8 mouse cellular contexts compared by ENCODE assay signal in genomic region chr8:122347811-122348552, GRCm38 (mm10). TPM values are rescaled to one million over a fixed set of nuclear protein-coding genes. Genes with fewer than 3 reads are reported as not detected.
DNase-seq lines count a peak whose midpoint lies in the region; ATAC-seq and TF ChIP-seq lines count a peak whose summit lies in the region.
"Had no signal": no experiment of that assay in that cellular context is flagged by ENCODE, and none has a peak within 500 bp of the region (broad histone marks: within the 10 kb centered on the region; RNA-seq: fewer than 3 reads in every experiment).

No protein-coding gene starts in this region.

- H3K4me3 ChIP-seq in liver, embryonic 11.5 days (ENCODE audit: low read depth, low read length): no peak overlapping the region
- no peak overlapping the region for H3K4me3 ChIP-seq in liver, postnatal 0 days (ENCODE audit: low read depth, low read length)
- no peak overlapping the region for H3K4me3 ChIP-seq in heart, embryonic 16.5 days (ENCODE audit: low read length)

- WGBS in liver, embryonic 11.5 days: 84% methylated on average over 5 of the region's 5 CpGs
- WGBS in liver, postnatal 0 days (ENCODE audit: insufficient replicate concordance): 64% methylated on average over 5 of the region's 5 CpGs
- WGBS in heart, embryonic 16.5 days: 48% methylated on average over 5 of the region's 5 CpGs

- DNase-seq in liver, embryonic 11.5 days (ENCODE audit: low spot score): no peak
- DNase-seq in liver, postnatal 0 days: no peak
- peak; percentile 88 for DNase-seq in cerebellum, adult 11 months
- DNase-seq in right cerebral cortex, postnatal 14 days: peak; percentile 67
- no peak for DNase-seq in lung, adult 18-20 months
- DNase-seq in kidney, adult 11 months: no peak

- no peaks in the 10 kb centered on the region for H3K36me3 ChIP-seq in liver, embryonic 11.5 days (ENCODE audit: control insufficient read depth, insufficient read depth, low read length)
- H3K36me3 ChIP-seq in liver, postnatal 0 days (replicated peaks; ENCODE audit: insufficient read depth, low read length): no peaks in the 10 kb centered on the region
- no peaks in the 10 kb centered on the region for H3K36me3 ChIP-seq in heart, embryonic 16.5 days (ENCODE audit: control insufficient read depth, insufficient read depth)

- H3K9me3 ChIP-seq in liver, embryonic 11.5 days (ENCODE audit: control insufficient read depth, low read length): no peaks in the 10 kb centered on the region
- H3K9me3 ChIP-seq in liver, postnatal 0 days (ENCODE audit: low read length): no peaks in the 10 kb centered on the region
- no peaks in the 10 kb centered on the region for H3K9me3 ChIP-seq in heart, embryonic 16.5 days (replicated peaks; ENCODE audit: control insufficient read depth, low read length)

- no peak for ATAC-seq in liver, embryonic 11.5 days (replicated peaks; ENCODE audit: low FRiP score)
- no peak for ATAC-seq in liver, postnatal 0 days
- 0 out of 2 replicates have a peak, but pooled peaks have one; percentile 49 for ATAC-seq in heart, embryonic 16.5 days (replicated peaks; ENCODE audit: extremely low read depth, insufficient read depth, low FRiP score)

- H3K4me1 ChIP-seq in liver, embryonic 11.5 days (replicated peaks; ENCODE audit: control insufficient read depth, insufficient read depth, low read length): peaks cover 63% of the 10 kb centered on the region
- peaks cover 43% of the 10 kb centered on the region for H3K4me1 ChIP-seq in liver, postnatal 0 days (ENCODE audit: insufficient read depth)
- H3K4me1 ChIP-seq in heart, embryonic 16.5 days (ENCODE audit: control insufficient read depth, insufficient read depth, low read length): peaks cover 42% of the 10 kb centered on the region

- H3K9ac ChIP-seq in liver, embryonic 11.5 days (ENCODE audit: low read depth, low read length): no peak overlapping the region
- H3K9ac ChIP-seq in liver, postnatal 0 days (replicated peaks): no peak overlapping the region
- H3K9ac ChIP-seq in heart, embryonic 16.5 days (ENCODE audit: low read length): no peak overlapping the region

- H3K27ac ChIP-seq in liver, embryonic 11.5 days (ENCODE audit: low read depth, low read length): peak overlapping the region; percentile 21; the same call in 1 of the 2 replicates
- H3K27ac ChIP-seq in liver, postnatal 0 days (ENCODE audit: low read depth): no peak overlapping the region
- no peak overlapping the region for H3K27ac ChIP-seq in heart, embryonic 16.5 days (ENCODE audit: low read length)

- TF ChIP-seq EP300 in liver, postnatal 0 days (IDR thresholded peaks at IDR 0.05; ENCODE audit: low read depth): no peak

- H3K27me3 ChIP-seq in liver, embryonic 11.5 days (replicated peaks; ENCODE audit: control insufficient read depth, insufficient read depth, low read length): no peaks in the 10 kb centered on the region; the same call in 1 of the 2 replicates
- no peaks in the 10 kb centered on the region; the same call in none of the 2 replicates for H3K27me3 ChIP-seq in liver, postnatal 0 days (ENCODE audit: insufficient read depth, low read length)
- H3K27me3 ChIP-seq in heart, embryonic 16.5 days (ENCODE audit: control insufficient read depth, insufficient read depth, low read length): peaks cover 2% of the 10 kb centered on the region; the same call in 1 of the 2 replicates

- no peak for TF ChIP-seq CTCF in liver, postnatal 0 days (IDR thresholded peaks at IDR 0.05; ENCODE audit: low read depth)

- H3K4me2 ChIP-seq in liver, embryonic 11.5 days: no peak overlapping the region
- no peak overlapping the region for H3K4me2 ChIP-seq in liver, postnatal 0 days (ENCODE audit: low read depth, low read length)
- no peak overlapping the region for H3K4me2 ChIP-seq in heart, embryonic 16.5 days (ENCODE audit: low read depth, low read length)

RNA-seq across cellular contexts. Expression of gene Trhr2, which starts 12.6 kb away (rescaled TPM):
- not detected in 2 replicates for polyA plus RNA-seq in liver, embryonic 11.5 days (2014; fragmentation: Nextera tagmentation; extraction: Ambion mirVana)
- not detected in 2 replicates for polyA plus RNA-seq in liver, postnatal 0 days (2015; fragmentation: Nextera tagmentation; extraction: Ambion mirVana)
- not detected in 2 replicates for polyA plus RNA-seq in heart, embryonic 16.5 days (2015; fragmentation: Nextera tagmentation; extraction: Ambion mirVana)
- polyA plus RNA-seq: intestine, embryonic 14.5 days had no signal

RNA-seq across cellular contexts. Expression of gene Zc3h18, which starts 28.4 kb away (rescaled TPM):
- 41.3 and 44.2 TPM in 2 replicates for polyA plus RNA-seq in liver, embryonic 11.5 days (2014; fragmentation: Nextera tagmentation; extraction: Ambion mirVana)
- polyA plus RNA-seq in liver, postnatal 0 days (2015; fragmentation: Nextera tagmentation; extraction: Ambion mirVana): 12.8 and 15.6 TPM in 2 replicates
- polyA plus RNA-seq in heart, embryonic 16.5 days (2015; fragmentation: Nextera tagmentation; extraction: Ambion mirVana): 28.2 and 28.7 TPM in 2 replicates

Comparison
In these comparisons a context has a peak if more than half of its experiments do, and no peak if none do; other contexts are left out.
1. DNase-seq: peak in cerebellum, adult 11 months (single experiment) and right cerebral cortex, postnatal 14 days (single experiment); none in liver, embryonic 11.5 days (single experiment), liver, postnatal 0 days (single experiment), lung, adult 18-20 months (0 of 2) and kidney, adult 11 months (single experiment).